Mouse (Mus musculus) embryonic facial prominence, embryonic 12.5 days (tissue): ENCODE results near the gene Cep72. TPM values are rescaled to one million over a fixed set of nuclear protein-coding genes. Genes with fewer than 3 reads are reported as not detected.
A peak's percentile ranks its signal among the peaks of the same experiment; 100 is the strongest.
"Not testable (repeated sequence)": the region's sequence is repeated elsewhere in the genome, so short reads cannot be mapped to it uniquely, and the experiment has no call there.

Experiments used
- ATAC-seq: fragments of 200-750 bp; cut with Nextera tagmentation; 2 replicates; pipeline ENCODE4 v1.8.0; 2017; ENCODE audit not compliant: insufficient number of reproducible peaks, insufficient read depth, low FRiP score, low TSS enrichment
- H3K27ac ChIP-seq: fragments of 300-500 bp; sonication (generic); 2 replicates; pipeline ENCODE4 v1.5.1; 2016; ENCODE audit warnings: mild to moderate bottlenecking
- H3K27me3 ChIP-seq: fragments of 300-500 bp; sonication (generic); 2 replicates; pipeline ENCODE4 v1.6.1; 2016; ENCODE audit warnings: mild to moderate bottlenecking, moderate library complexity
- H3K36me3 ChIP-seq: fragments of 300-500 bp; sonication (generic); 2 replicates; pipeline ENCODE4 v1.6.1; 2016; ENCODE audit warnings: mild to moderate bottlenecking
- H3K4me1 ChIP-seq: fragments of 300-500 bp; sonication (generic); 2 replicates; pipeline ENCODE4 v1.6.1; 2016
- H3K4me2 ChIP-seq: fragments of 300-500 bp; sonication (generic); replicated peaks from 2 replicates; pipeline ENCODE4 v1.6.1; 2016; ENCODE audit warnings: mild to moderate bottlenecking, moderate library complexity
- H3K4me3 ChIP-seq: fragments of 300-500 bp; sonication (generic); 2 replicates; pipeline ENCODE4 v1.5.1; 2016; ENCODE audit warnings: mild to moderate bottlenecking
- H3K9ac ChIP-seq: fragments of 300-500 bp; sonication (generic); 2 replicates; pipeline ENCODE4 v1.6.1; 2016; ENCODE audit warnings: mild to moderate bottlenecking, moderate library complexity
- H3K9me3 ChIP-seq: fragments of 300-500 bp; sonication (generic); 2 replicates; pipeline ENCODE4 v1.6.1; 2016; ENCODE audit warnings: mild to moderate bottlenecking, moderate library complexity
- WGBS: fragments of 180-500 bp; shearing (Covaris S2); methylation state at CpG from one replicate; pipeline ENCODE4 v1.1.7; 2016; 5-methylcytosine and 5-hydroxymethylcytosine counted together
- polyA plus RNA-seq: library from polyadenylated mRNA; unstranded; fragments of >200 nt; fragmentation: Nextera tagmentation; extraction: Ambion mirVana; gene quantifications from 2 replicates; pipeline ENCODE4 v1.2.1, GENCODE M21; 2016

Cep72 gene
- polyA plus RNA-seq, 1 experiment from 2014 or later = 20.0 TPM

- ATAC-seq, H3K27me3 ChIP-seq, H3K4me3 ChIP-seq, H3K4me2 ChIP-seq, H3K9ac ChIP-seq, H3K27ac ChIP-seq, H3K4me1 ChIP-seq, H3K36me3 ChIP-seq, H3K9me3 ChIP-seq: not testable (repeated sequence)
- 68% methylated on average over 1 of the region's 1 CpGs for WGBS
Observed at GRCm38 (mm10) chr13:74071244-74071643, 9.1 kb upstream of the Cep72 start.

- no peak overlapping the region for H3K27ac ChIP-seq
- no peak for ATAC-seq
- H3K4me2 ChIP-seq = no peak overlapping the region
- H3K27me3 ChIP-seq = no peaks in the 10 kb centered on the region
- H3K9ac ChIP-seq = no peak overlapping the region
- whole genome bisulfite sequencing = 82% methylated on average over 1 of the region's 1 CpGs
- no peaks in the 10 kb centered on the region for H3K36me3 ChIP-seq
- no peak overlapping the region for H3K4me3 ChIP-seq
- H3K4me1 ChIP-seq = no peaks in the 10 kb centered on the region
- no peaks in the 10 kb centered on the region for H3K9me3 ChIP-seq
Observed at GRCm38 (mm10) chr13:74066576-74066975, 4.5 kb upstream of the Cep72 start.

GRCm38 (mm10) chr13:74063340-74064050 is 1.4 kb upstream of the Cep72 start:
- ATAC-seq = no peak
- H3K4me2 ChIP-seq = no peak overlapping the region
- no peaks in the 10 kb centered on the region for H3K36me3 ChIP-seq
- no peak overlapping the region for H3K9ac ChIP-seq
- H3K4me1 ChIP-seq = no peaks in the 10 kb centered on the region
- H3K4me3 ChIP-seq = no peak overlapping the region
- 82% methylated on average over 1 of the region's 1 CpGs for WGBS
- no peaks in the 10 kb centered on the region for H3K9me3 ChIP-seq
- no peaks in the 10 kb centered on the region for H3K27me3 ChIP-seq
- H3K27ac ChIP-seq = no peak overlapping the region

GRCm38 (mm10) chr13:74062378-74063128 is 454 bp upstream of the Cep72 start:
- H3K9ac ChIP-seq = peak overlapping the region; percentile 67; the same call in 1 of the 2 replicates
- 26% methylated on average over 10 of the region's 11 CpGs for WGBS
- H3K27ac ChIP-seq = no peak overlapping the region
- peaks cover 6% of the 10 kb centered on the region; the same call in 1 of the 2 replicates for H3K36me3 ChIP-seq
- no peaks in the 10 kb centered on the region for H3K4me1 ChIP-seq
- peak overlapping the region; percentile 61 for H3K4me3 ChIP-seq
- ATAC-seq = peak; percentile 97; the same call in 1 of the 2 replicates
- no peaks in the 10 kb centered on the region for H3K27me3 ChIP-seq
- H3K9me3 ChIP-seq = no peaks in the 10 kb centered on the region
- H3K4me2 ChIP-seq = peak overlapping the region; percentile 53

- H3K4me1 ChIP-seq = no peaks in the 10 kb centered on the region
- H3K27me3 ChIP-seq = no peaks in the 10 kb centered on the region
- no peak for ATAC-seq
- peaks cover 19% of the 10 kb centered on the region; the same call in 1 of the 2 replicates for H3K36me3 ChIP-seq
- H3K27ac ChIP-seq = no peak overlapping the region
- H3K9ac ChIP-seq = no peak overlapping the region
- no peak overlapping the region for H3K4me2 ChIP-seq
- no peaks in the 10 kb centered on the region for H3K9me3 ChIP-seq
- H3K4me3 ChIP-seq = no peak overlapping the region
- WGBS = 93% methylated on average over 9 of the region's 9 CpGs
Observed at GRCm38 (mm10) chr13:74058081-74058480, 4.0 kb downstream of the Cep72 start.

GRCm38 (mm10) chr13:74056194-74056593 is 5.9 kb downstream of the Cep72 start:
- Histone ChIP-seq H3K4me2 (no peak overlapping the region), H3K9ac (no peak overlapping the region), H3K4me1 (no peaks in the 10 kb centered on the region), H3K4me3 (no peak overlapping the region), H3K36me3 (peaks cover 25% of the 10 kb centered on the region), H3K27me3 (no peaks in the 10 kb centered on the region), H3K27ac (no peak overlapping the region), H3K9me3 (no peaks in the 10 kb centered on the region)
- ATAC-seq = no peak
- WGBS = 92% methylated on average over 1 of the region's 1 CpGs

- no peak overlapping the region for H3K27ac ChIP-seq
- H3K9me3 ChIP-seq = no peaks in the 10 kb centered on the region
- H3K4me2 ChIP-seq = no peak overlapping the region
- no peak overlapping the region for H3K4me3 ChIP-seq
- H3K4me1 ChIP-seq = no peaks in the 10 kb centered on the region
- H3K9ac ChIP-seq = no peak overlapping the region
- ATAC-seq = no peak
- WGBS = 90% methylated on average over 3 of the region's 3 CpGs
- no peaks in the 10 kb centered on the region for H3K27me3 ChIP-seq
- H3K36me3 ChIP-seq = peaks cover 66% of the 10 kb centered on the region
Observed at GRCm38 (mm10) chr13:74039926-74040325, 22.2 kb downstream of the Cep72 start.

GRCm38 (mm10) chr13:74035776-74036175 is 26.3 kb downstream of the Cep72 start:
- Histone ChIP-seq H3K27ac (no peak overlapping the region), H3K4me2 (no peak overlapping the region), H3K4me1 (no peaks in the 10 kb centered on the region), H3K9ac (no peak overlapping the region), H3K9me3 (no peaks in the 10 kb centered on the region), H3K36me3 (peaks cover 39% of the 10 kb centered on the region), H3K27me3 (no peaks in the 10 kb centered on the region), H3K4me3 (no peak overlapping the region)
- whole genome bisulfite sequencing = 94% methylated on average over 2 of the region's 2 CpGs
- no peak for ATAC-seq

GRCm38 (mm10) chr13:74034756-74035155 is 27.3 kb downstream of the Cep72 start:
- peaks cover 29% of the 10 kb centered on the region for H3K36me3 ChIP-seq
- no peak for ATAC-seq
- H3K4me2 ChIP-seq = no peak overlapping the region
- H3K27ac ChIP-seq = no peak overlapping the region
- WGBS = 81% methylated on average over 2 of the region's 2 CpGs
- H3K4me3 ChIP-seq = no peak overlapping the region
- no peaks in the 10 kb centered on the region for H3K9me3 ChIP-seq
- H3K9ac ChIP-seq = no peak overlapping the region
- no peaks in the 10 kb centered on the region for H3K27me3 ChIP-seq
- H3K4me1 ChIP-seq = no peaks in the 10 kb centered on the region

GRCm38 (mm10) chr13:74031133-74031532 is 31.0 kb downstream of the Cep72 start:
- no peaks in the 10 kb centered on the region for H3K9me3 ChIP-seq
- H3K4me3 ChIP-seq = no peak overlapping the region
- H3K4me1 ChIP-seq = no peaks in the 10 kb centered on the region
- H3K9ac ChIP-seq = no peak overlapping the region
- 0 out of 2 replicates have a peak, but pooled peaks cover 4% of the 10 kb centered on the region for H3K36me3 ChIP-seq
- H3K27me3 ChIP-seq = no peaks in the 10 kb centered on the region
- no peak for ATAC-seq
- H3K27ac ChIP-seq = no peak overlapping the region
- H3K4me2 ChIP-seq = no peak overlapping the region
- WGBS = 80% methylated on average over 8 of the region's 8 CpGs

GRCm38 (mm10) chr13:74030691-74031090 is 31.4 kb downstream of the Cep72 start:
- Histone ChIP-seq H3K9me3 (no peaks in the 10 kb centered on the region), H3K4me2 (no peak overlapping the region), H3K27ac (no peak overlapping the region), H3K4me3 (no peak overlapping the region), H3K27me3 (no peaks in the 10 kb centered on the region), H3K4me1 (no peaks in the 10 kb centered on the region), H3K9ac (no peak overlapping the region), H3K36me3 (0 out of 2 replicates have a peak, but pooled peaks cover 4% of the 10 kb centered on the region)
- no peak for ATAC-seq
- 90% methylated on average over 7 of the region's 7 CpGs for WGBS

GRCm38 (mm10) chr13:74029013-74029412 is 33.1 kb downstream of the Cep72 start:
- Histone ChIP-seq H3K4me1 (no peaks in the 10 kb centered on the region), H3K4me3 (no peak overlapping the region), H3K9me3 (no peaks in the 10 kb centered on the region), H3K4me2 (no peak overlapping the region), H3K27me3 (no peaks in the 10 kb centered on the region), H3K36me3 (no peaks in the 10 kb centered on the region), H3K9ac (no peak overlapping the region), H3K27ac (no peak overlapping the region)
- 85% methylated on average over 2 of the region's 2 CpGs for WGBS
- ATAC-seq = no peak
